Mouse (Mus musculus): ENCODE results near the gene Rarb. TPM values are rescaled to one million over a fixed set of nuclear protein-coding genes. Genes with fewer than 3 reads are reported as not detected.

Rarb gene
- polyA plus RNA-seq, 1 experiment: not detected

DNA sequence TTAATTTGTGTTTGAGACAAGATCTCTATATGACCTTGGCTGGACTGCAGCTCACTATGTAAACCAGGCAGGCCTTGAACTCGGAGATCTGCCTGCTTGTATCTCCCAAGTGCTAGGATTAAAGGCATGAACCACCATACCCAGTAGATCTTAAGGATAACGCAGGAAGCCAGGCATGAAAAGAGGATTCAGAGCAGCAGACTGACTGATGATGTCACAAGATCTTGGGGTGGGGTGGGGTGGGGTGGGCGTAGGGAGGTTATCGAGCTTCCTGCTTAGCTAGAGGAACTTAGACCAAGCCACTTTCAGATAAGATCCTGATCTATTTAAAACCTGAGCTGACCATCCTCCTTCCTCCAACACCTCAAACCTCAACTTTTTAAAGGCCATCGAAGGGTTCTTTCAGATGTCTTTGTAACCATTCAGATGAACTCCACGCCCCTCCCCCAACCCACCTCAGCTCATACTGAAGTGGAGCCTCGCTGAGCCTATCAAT lies 249.4 kb downstream of the Rarb start:
- no peak overlapping the region for H3K4me3 ChIP-seq (ENCODE audit: insufficient read depth, low read length)
- H3K4me1 ChIP-seq (ENCODE audit: control insufficient read depth, insufficient read depth, low read length): no peaks in the 10 kb centered on the region
- TF ChIP-seq POLR2A (IDR thresholded peaks at IDR 0.05; ENCODE audit: borderline replicate concordance, low read depth, low read length) (no peak), CTCF (IDR thresholded peaks at IDR 0.05; ENCODE audit: low read depth, low read length) (no peak)
- H3K27ac ChIP-seq (ENCODE audit: insufficient read depth, low read depth, low read length): no peak overlapping the region

- TF ChIP-seq POLR2A (IDR thresholded peaks at IDR 0.05; ENCODE audit: borderline replicate concordance, low read depth, low read length) (no peak), CTCF (IDR thresholded peaks at IDR 0.05; ENCODE audit: low read depth, low read length) (no peak)
- no peaks in the 10 kb centered on the region for H3K4me1 ChIP-seq (ENCODE audit: control insufficient read depth, insufficient read depth, low read length)
- no peak overlapping the region for H3K4me3 ChIP-seq (ENCODE audit: insufficient read depth, low read length)
These were observed 252.0 kb downstream of the Rarb start for GRCm38 (mm10) chr14:16566920-16567319.

DNA sequence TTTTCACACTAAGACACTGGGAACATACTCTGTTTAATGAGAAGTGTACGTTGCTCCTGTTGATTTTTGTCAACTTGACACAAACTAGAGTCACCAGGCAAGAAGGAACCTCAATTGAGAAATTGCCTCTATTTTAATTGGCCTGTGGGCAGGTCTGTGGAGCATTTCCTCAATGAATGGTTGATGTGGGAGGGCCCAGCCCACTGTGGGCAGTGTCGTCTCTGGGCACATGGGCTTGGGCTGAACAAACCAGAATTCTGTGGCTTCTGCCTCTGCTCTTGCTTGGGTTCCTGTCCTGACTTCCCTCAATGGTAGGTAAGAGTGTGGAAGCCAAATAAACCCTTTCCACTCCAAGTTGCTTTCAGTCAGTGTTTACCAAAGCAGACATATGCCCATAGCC lies 255.0 kb downstream of the Rarb start:
- Histone ChIP-seq H3K4me3 (ENCODE audit: insufficient read depth, low read length) (no peak overlapping the region), H3K4me1 (ENCODE audit: control insufficient read depth, insufficient read depth, low read length) (no peaks in the 10 kb centered on the region), H3K27ac (ENCODE audit: insufficient read depth, low read depth, low read length) (no peak overlapping the region)
- TF ChIP-seq POLR2A (IDR thresholded peaks at IDR 0.05; ENCODE audit: borderline replicate concordance, low read depth, low read length) (no peak), CTCF (IDR thresholded peaks at IDR 0.05; ENCODE audit: low read depth, low read length) (no peak)

More at GRCm38 (mm10) chr14:16566920-16567319, 252.0 kb downstream of the Rarb start:
- H3K27ac ChIP-seq (ENCODE audit: insufficient read depth, low read depth, low read length): no peak overlapping the region

- Histone ChIP-seq H3K4me1 (ENCODE audit: control insufficient read depth, insufficient read depth, low read length) (no peaks in the 10 kb centered on the region), H3K4me3 (ENCODE audit: insufficient read depth, low read length) (no peak overlapping the region)
- no peak for TF ChIP-seq POLR2A (IDR thresholded peaks at IDR 0.05; ENCODE audit: borderline replicate concordance, low read depth, low read length)
These were observed 257.3 kb downstream of the Rarb start for GRCm38 (mm10) chr14:16561496-16562170.

DNA sequence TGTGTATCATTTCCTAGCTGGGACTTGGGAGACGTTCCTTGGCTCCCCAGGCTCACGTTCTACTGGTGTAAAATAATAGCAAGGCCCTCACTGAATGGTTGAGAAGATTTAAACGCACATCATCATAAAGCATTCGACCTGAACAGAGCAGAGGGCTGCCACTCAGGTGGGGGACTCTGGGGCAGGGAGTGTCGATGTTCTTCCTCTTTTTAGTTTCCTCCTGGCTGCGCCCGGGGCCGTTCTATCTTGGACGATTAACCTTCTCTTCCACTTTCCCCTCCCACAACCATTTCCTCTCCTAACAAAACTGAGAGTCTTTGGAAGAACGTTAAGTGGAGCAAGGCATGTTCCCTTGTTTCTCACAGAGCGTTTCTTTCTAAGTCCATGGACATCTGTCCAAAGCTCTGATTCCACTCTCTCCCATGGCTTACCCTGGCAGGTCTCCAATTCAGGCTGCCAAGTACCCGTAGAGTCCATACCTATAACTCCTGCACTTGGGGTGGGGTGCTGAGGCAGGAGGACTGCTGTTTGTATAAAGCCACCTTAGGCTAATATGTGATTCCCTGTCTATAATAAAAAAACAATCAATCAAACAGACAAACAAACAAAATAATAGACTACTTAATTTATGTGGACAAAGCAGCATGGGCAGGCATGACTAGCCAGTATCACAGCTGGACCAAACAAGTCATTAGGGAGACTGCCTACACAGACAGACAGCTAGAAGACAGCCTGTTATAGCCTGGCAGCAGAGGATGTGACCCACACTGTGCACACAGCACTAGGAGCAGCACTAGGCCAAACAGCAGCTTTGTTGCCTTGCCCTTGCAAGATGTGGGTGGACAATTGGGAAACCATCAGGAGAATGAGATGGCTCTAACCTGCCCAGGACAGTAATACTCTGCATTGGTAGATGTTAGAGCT lies 259.4 kb downstream of the Rarb start:
- no peak for TF ChIP-seq POLR2A (IDR thresholded peaks at IDR 0.05; ENCODE audit: borderline replicate concordance, low read depth, low read length)
- TF ChIP-seq CTCF (IDR thresholded peaks at IDR 0.05; ENCODE audit: low read depth, low read length): no peak
- Histone ChIP-seq H3K4me3 (ENCODE audit: insufficient read depth, low read length) (no peak overlapping the region), H3K4me1 (ENCODE audit: control insufficient read depth, insufficient read depth, low read length) (no peaks in the 10 kb centered on the region), H3K27ac (ENCODE audit: insufficient read depth, low read depth, low read length) (no peak overlapping the region)

More at GRCm38 (mm10) chr14:16561496-16562170, 257.3 kb downstream of the Rarb start:
- H3K27ac ChIP-seq (ENCODE audit: insufficient read depth, low read depth, low read length): no peak overlapping the region

GRCm38 (mm10) chr14:16558033-16558432 lies 260.9 kb downstream of the Rarb start:
- Histone ChIP-seq H3K27ac (ENCODE audit: insufficient read depth, low read depth, low read length) (no peak overlapping the region), H3K4me1 (ENCODE audit: control insufficient read depth, insufficient read depth, low read length) (no peaks in the 10 kb centered on the region), H3K4me3 (ENCODE audit: insufficient read depth, low read length) (no peak overlapping the region)
- TF ChIP-seq CTCF (IDR thresholded peaks at IDR 0.05; ENCODE audit: low read depth, low read length): no peak
- no peak for TF ChIP-seq POLR2A (IDR thresholded peaks at IDR 0.05; ENCODE audit: borderline replicate concordance, low read depth, low read length)

GRCm38 (mm10) chr14:16554643-16555459 lies 264.1 kb downstream of the Rarb start:
- Histone ChIP-seq H3K27ac (ENCODE audit: insufficient read depth, low read depth, low read length) (no peak overlapping the region), H3K4me1 (ENCODE audit: control insufficient read depth, insufficient read depth, low read length) (no peaks in the 10 kb centered on the region), H3K4me3 (ENCODE audit: insufficient read depth, low read length) (no peak overlapping the region)
- TF ChIP-seq CTCF (IDR thresholded peaks at IDR 0.05; ENCODE audit: low read depth, low read length) (no peak), POLR2A (IDR thresholded peaks at IDR 0.05; ENCODE audit: borderline replicate concordance, low read depth, low read length) (no peak)

- Histone ChIP-seq H3K4me1 (ENCODE audit: control insufficient read depth, insufficient read depth, low read length) (no peaks in the 10 kb centered on the region), H3K27ac (ENCODE audit: insufficient read depth, low read depth, low read length) (no peak overlapping the region), H3K4me3 (ENCODE audit: insufficient read depth, low read length) (no peak overlapping the region)
- TF ChIP-seq POLR2A (IDR thresholded peaks at IDR 0.05; ENCODE audit: borderline replicate concordance, low read depth, low read length) (no peak), CTCF (IDR thresholded peaks at IDR 0.05; ENCODE audit: low read depth, low read length) (no peak)
These were observed 264.7 kb downstream of the Rarb start for GRCm38 (mm10) chr14:16554319-16554642.

DNA sequence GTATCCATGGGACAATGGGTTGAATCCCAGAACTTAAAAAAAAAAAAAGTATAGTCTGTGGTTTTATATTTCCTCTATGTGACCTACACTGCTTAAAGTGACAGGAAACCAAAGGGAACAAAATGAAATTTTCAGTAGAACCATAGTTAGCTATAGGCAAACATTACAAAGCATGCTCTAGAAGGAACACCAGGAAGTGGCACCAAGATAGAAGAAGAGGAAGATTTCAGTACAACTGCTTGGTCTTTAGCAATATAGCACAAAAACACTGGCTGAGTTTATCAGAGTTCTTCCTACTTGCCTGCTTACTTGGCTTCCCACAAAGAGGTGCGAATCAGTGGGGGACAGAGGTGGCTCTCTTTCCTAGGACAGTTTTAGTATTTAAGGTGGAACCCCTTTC lies 266.7 kb downstream of the Rarb start:
- Histone ChIP-seq H3K4me3 (ENCODE audit: insufficient read depth, low read length) (no peak overlapping the region), H3K27ac (ENCODE audit: insufficient read depth, low read depth, low read length) (no peak overlapping the region), H3K4me1 (ENCODE audit: control insufficient read depth, insufficient read depth, low read length) (no peaks in the 10 kb centered on the region)
- TF ChIP-seq CTCF (IDR thresholded peaks at IDR 0.05; ENCODE audit: low read depth, low read length): no peak
- no peak for TF ChIP-seq POLR2A (IDR thresholded peaks at IDR 0.05; ENCODE audit: borderline replicate concordance, low read depth, low read length)
